Mouse (Mus musculus): ENCODE data around the gene Trim27.

- no peak for TF ChIP-seq CTCF (IDR thresholded peaks at IDR 0.05; ENCODE audit: low read depth, low read length)
- no peak for TF ChIP-seq POLR2A (IDR thresholded peaks at IDR 0.05; ENCODE audit: borderline replicate concordance, low read depth, low read length)
These were observed 63.3 kb downstream of the Trim27 start for GRCm38 (mm10) chr13:21242408-21243125.

All from bone marrow macrophage, adult 2 months (primary cell).